Comparison of ENCODE assay signal across 32 mouse cellular contexts in genomic region chr12:8038081-8038730, GRCm38 (mm10).
"Had no signal": no experiment of that assay in that cellular context is flagged by ENCODE, and none has a peak within 500 bp of the region (broad histone marks: within the 10 kb centered on the region; RNA-seq: fewer than 3 reads in every experiment).

No protein-coding gene starts in this region.

- H3K9me3 ChIP-seq: heart, embryonic 10.5 days; heart, embryonic 13.5 days; heart, embryonic 15.5 days; hindbrain, embryonic 10.5 days; hindbrain, embryonic 12.5 days; hindbrain, embryonic 13.5 days; hindbrain, embryonic 15.5 days; intestine, embryonic 15.5 days; kidney, embryonic 15.5 days had no signal

- H3K27me3 ChIP-seq: heart, embryonic 13.5 days; heart, embryonic 15.5 days; intestine, embryonic 15.5 days; kidney, embryonic 15.5 days had no signal

- H3K36me3 ChIP-seq: heart, embryonic 10.5 days; heart, embryonic 13.5 days; heart, embryonic 15.5 days; hindbrain, embryonic 10.5 days; hindbrain, embryonic 12.5 days; hindbrain, embryonic 13.5 days; hindbrain, embryonic 15.5 days; intestine, embryonic 15.5 days; kidney, embryonic 15.5 days had no signal

- H3K27ac ChIP-seq: heart, adult 2 months; heart, embryonic 10.5 days; heart, embryonic 13.5 days; heart, embryonic 15.5 days; hindbrain, embryonic 10.5 days; hindbrain, embryonic 12.5 days; hindbrain, embryonic 13.5 days; hindbrain, embryonic 14.5 days; hindbrain, embryonic 15.5 days; hindbrain, postnatal 0 days; intestine, embryonic 15.5 days; kidney, embryonic 15.5 days; kidney, postnatal 0 days; layer of hippocampus, adult 2 months; left cerebral cortex, adult 2 months had no signal

- H3K4me2 ChIP-seq: heart, embryonic 11.5 days; heart, embryonic 13.5 days; heart, embryonic 15.5 days; hindbrain, embryonic 12.5 days; hindbrain, embryonic 13.5 days; hindbrain, embryonic 14.5 days; hindbrain, embryonic 15.5 days; intestine, embryonic 15.5 days; kidney, embryonic 15.5 days had no signal

- H3K4me3 ChIP-seq: heart, adult 2 months; heart, embryonic 10.5 days; heart, embryonic 13.5 days; heart, embryonic 15.5 days; hindbrain, embryonic 10.5 days; hindbrain, embryonic 12.5 days; hindbrain, embryonic 13.5 days; hindbrain, embryonic 15.5 days; intestine, embryonic 15.5 days; kidney, embryonic 15.5 days; layer of hippocampus, adult 2 months; left cerebral cortex, adult 2 months had no signal

- ATAC-seq: hindbrain, embryonic 16.5 days; hindbrain, postnatal 0 days; inflammation-experienced regulatory T-cells, adult 6 months; intestine, embryonic 15.5 days; intestine, embryonic 16.5 days had no signal

- H3K9ac ChIP-seq: heart, embryonic 13.5 days; heart, embryonic 15.5 days; hindbrain, embryonic 12.5 days; hindbrain, embryonic 13.5 days; hindbrain, embryonic 14.5 days; hindbrain, embryonic 15.5 days; intestine, embryonic 15.5 days; kidney, embryonic 15.5 days had no signal

- H3K4me1 ChIP-seq: heart, embryonic 10.5 days; heart, embryonic 13.5 days; heart, embryonic 15.5 days; hindbrain, embryonic 10.5 days; hindbrain, embryonic 12.5 days; hindbrain, embryonic 13.5 days; hindbrain, embryonic 15.5 days; intestine, embryonic 15.5 days; kidney, embryonic 15.5 days had no signal

- DNase-seq: heart, adult 2 months; heart, postnatal 10 days; heart, postnatal 14 days; heart, postnatal 36 days; heart, postnatal 4 days; kidney, adult 11 months; kidney, adult 18-20 months; kidney, adult 2 months; kidney, postnatal 10 days; kidney, postnatal 14 days; kidney, postnatal 36 days; kidney, postnatal 4 days; layer of hippocampus, adult 9-11 months; layer of hippocampus, postnatal 36 days had no signal
